Mouse (Mus musculus) heart, postnatal 0 days (tissue): ENCODE results near the gene Mum1. TPM values are rescaled to one million over a fixed set of nuclear protein-coding genes. Genes with fewer than 3 reads are reported as not detected.

Source experiments
- ATAC-seq: fragments of 200-750 bp; cut with Nextera tagmentation; 2 replicates; pipeline ENCODE4 v1.8.0; 2017; ENCODE audit warnings: low read depth, moderate number of reproducible peaks, moderate library complexity; ENCODE audit not compliant: insufficient read depth
- DNase-seq: peaks from one replicate; pipeline ENCODE4 v3.0.0-alpha.2; 2016; ENCODE audit warnings: low spot score
- H3K27ac ChIP-seq: fragments of 300-500 bp; sonication (generic); 2 replicates; pipeline ENCODE4 v1.5.1; 2014; ENCODE audit warnings: low read depth, mild to moderate bottlenecking
- H3K27me3 ChIP-seq: fragments of 300-500 bp; sonication (generic); 2 replicates; pipeline ENCODE4 v1.6.1; 2014; ENCODE audit warnings: low read length, mixed read lengths; ENCODE audit not compliant: control insufficient read depth, insufficient read depth
- H3K36me3 ChIP-seq: fragments of 300-500 bp; sonication (generic); replicated peaks from 2 replicates; pipeline ENCODE4 v1.6.1; 2014; ENCODE audit warnings: low read length, mixed read lengths; ENCODE audit not compliant: control insufficient read depth, insufficient read depth
- H3K4me1 ChIP-seq: fragments of 300-500 bp; sonication (generic); 2 replicates; pipeline ENCODE4 v1.6.1; 2014; ENCODE audit warnings: antibody characterized with exemption; ENCODE audit not compliant: control insufficient read depth, insufficient read depth
- H3K4me2 ChIP-seq: fragments of 300-500 bp; sonication (generic); 2 replicates; pipeline ENCODE4 v1.6.1; 2014; ENCODE audit warnings: low read depth, mild to moderate bottlenecking, low read length, moderate library complexity
- H3K4me3 ChIP-seq: fragments of 300-500 bp; sonication (generic); 2 replicates; pipeline ENCODE4 v1.5.1; 2014; ENCODE audit warnings: low read depth, low read length
- H3K9ac ChIP-seq: fragments of 300-500 bp; sonication (generic); replicated peaks from 2 replicates; pipeline ENCODE4 v1.6.1; 2014; ENCODE audit warnings: low read depth, low read length, mixed read lengths
- H3K9me3 ChIP-seq: fragments of 300-500 bp; sonication (generic); replicated peaks from 2 replicates; pipeline ENCODE4 v1.6.1; 2016; ENCODE audit warnings: low read length; ENCODE audit not compliant: control insufficient read depth
- CTCF ChIP-seq: IDR thresholded peaks from 2 replicates; pipeline ENCODE4 v1.5.1; 2016; ENCODE audit warnings: antibody characterized with exemption, control low read depth, low read depth
- EP300 ChIP-seq: IDR thresholded peaks from 2 replicates; pipeline ENCODE4 v1.6.1; 2016; ENCODE audit warnings: antibody characterized with exemption, low read depth
- WGBS: fragments of 180-500 bp; shearing (Covaris S2); extraction: QIAGEN DNeasy Blood & Tissue Kit; methylation state at CpG from one replicate; pipeline ENCODE4 v1.1.7; 2014; 5-methylcytosine and 5-hydroxymethylcytosine counted together
- polyA plus RNA-seq: library from polyadenylated mRNA; unstranded; fragments of >200 nt; fragmentation: Nextera tagmentation; extraction: Ambion mirVana; gene quantifications from 2 replicates; pipeline ENCODE4 v1.2.1, GENCODE M21; 2015
- total RNA-seq: library from RNA; depleted of rRNA; stranded (reverse); fragments of >200 nt; gene quantifications from 2 replicates; pipeline ENCODE4 v1.2.3, GENCODE M21; 2014; ENCODE audit warnings: low replicate concordance

Mum1 gene
- total and polyA plus RNA-seq, 2 experiments from 2014 or later = 18.4 to 59.7 TPM

DNA sequence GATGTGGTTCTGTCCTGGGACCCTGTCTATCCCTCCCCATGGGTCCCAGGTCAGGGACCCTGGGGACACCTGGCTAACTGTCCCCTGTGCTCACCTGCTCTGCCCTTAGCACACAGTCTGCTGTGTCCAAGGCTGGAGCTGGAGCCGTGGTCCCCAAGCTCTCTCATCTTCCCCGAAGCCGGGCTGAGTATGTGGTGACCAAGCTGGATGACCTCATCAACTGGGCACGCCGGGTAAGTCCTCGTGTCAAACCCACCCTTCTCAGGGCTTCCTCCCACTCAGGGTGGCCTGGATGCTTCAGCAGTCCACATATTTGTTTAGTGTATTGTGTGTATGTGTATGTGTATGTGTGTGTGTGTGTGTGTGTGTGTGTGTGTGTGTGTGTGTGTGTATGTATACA lies 27.3 kb downstream of the Mum1 start:
- WGBS = 74% methylated on average over 6 of the region's 6 CpGs
- Histone ChIP-seq H3K4me3 (no peak overlapping the region), H3K27ac (no peak overlapping the region), H3K9me3 (no peaks in the 10 kb centered on the region), H3K9ac (no peak overlapping the region), H3K27me3 (no peaks in the 10 kb centered on the region), H3K4me2 (no peak overlapping the region), H3K4me1 (peaks cover 7% of the 10 kb centered on the region; the same call in 1 of the 2 replicates), H3K36me3 (peaks cover 57% of the 10 kb centered on the region)
- TF ChIP-seq EP300 (no peak), CTCF (no peak)
- ATAC-seq (no peak), DNase-seq (no peak)

DNA sequence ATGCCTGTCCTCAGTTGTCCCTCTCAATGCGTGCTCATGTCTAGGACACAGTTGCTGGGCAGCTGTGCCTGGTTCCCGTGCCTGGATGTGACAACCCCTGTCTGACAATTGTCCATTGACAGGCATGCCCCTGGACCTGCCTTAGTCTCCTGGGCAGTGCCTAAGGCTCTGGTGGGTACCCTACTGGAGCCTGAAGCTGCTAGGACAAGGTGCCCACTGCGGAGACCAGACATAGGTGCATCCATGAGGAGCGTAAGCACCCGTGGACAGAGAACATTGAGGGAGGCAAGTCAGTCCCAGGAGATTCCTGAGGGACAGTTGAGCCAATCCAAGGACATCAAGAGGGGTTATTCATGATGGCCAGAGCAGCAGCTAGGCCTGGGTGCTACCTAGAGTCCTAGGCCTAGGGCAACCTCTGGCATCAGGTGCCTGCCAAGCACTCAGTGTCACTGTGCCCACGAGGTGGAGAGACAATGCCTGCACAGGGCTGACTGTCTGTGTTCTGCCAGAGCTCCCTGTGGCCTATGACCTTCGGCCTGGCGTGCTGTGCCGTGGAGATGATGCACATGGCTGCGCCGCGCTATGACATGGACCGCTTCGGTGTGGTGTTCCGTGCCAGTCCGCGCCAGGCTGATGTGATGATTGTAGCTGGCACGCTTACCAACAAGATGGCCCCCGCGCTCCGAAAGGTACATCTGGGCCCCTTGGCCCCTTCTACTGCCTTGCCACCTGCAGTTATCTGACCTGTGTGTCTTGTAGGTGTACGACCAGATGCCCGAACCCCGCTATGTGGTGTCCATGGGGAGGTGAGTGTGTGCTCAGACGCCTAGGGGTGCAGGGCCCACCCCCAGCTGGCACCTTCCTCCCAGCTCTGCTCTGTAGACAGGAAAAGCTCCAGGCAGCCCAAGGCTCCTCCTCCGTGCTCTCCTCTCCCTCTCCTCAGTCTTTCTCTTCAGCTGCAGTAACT lies 28.4 kb downstream of the Mum1 start:
- Histone ChIP-seq H3K27me3 (no peaks in the 10 kb centered on the region), H3K27ac (no peak overlapping the region), H3K4me2 (no peak overlapping the region), H3K36me3 (peaks cover 61% of the 10 kb centered on the region), H3K9me3 (no peaks in the 10 kb centered on the region), H3K4me1 (peaks cover 10% of the 10 kb centered on the region), H3K4me3 (no peak overlapping the region), H3K9ac (no peak overlapping the region)
- DNase-seq (no peak), ATAC-seq (no peak)
- 93% methylated on average over 26 of the region's 26 CpGs for WGBS
- TF ChIP-seq CTCF (no peak), EP300 (no peak)

DNA sequence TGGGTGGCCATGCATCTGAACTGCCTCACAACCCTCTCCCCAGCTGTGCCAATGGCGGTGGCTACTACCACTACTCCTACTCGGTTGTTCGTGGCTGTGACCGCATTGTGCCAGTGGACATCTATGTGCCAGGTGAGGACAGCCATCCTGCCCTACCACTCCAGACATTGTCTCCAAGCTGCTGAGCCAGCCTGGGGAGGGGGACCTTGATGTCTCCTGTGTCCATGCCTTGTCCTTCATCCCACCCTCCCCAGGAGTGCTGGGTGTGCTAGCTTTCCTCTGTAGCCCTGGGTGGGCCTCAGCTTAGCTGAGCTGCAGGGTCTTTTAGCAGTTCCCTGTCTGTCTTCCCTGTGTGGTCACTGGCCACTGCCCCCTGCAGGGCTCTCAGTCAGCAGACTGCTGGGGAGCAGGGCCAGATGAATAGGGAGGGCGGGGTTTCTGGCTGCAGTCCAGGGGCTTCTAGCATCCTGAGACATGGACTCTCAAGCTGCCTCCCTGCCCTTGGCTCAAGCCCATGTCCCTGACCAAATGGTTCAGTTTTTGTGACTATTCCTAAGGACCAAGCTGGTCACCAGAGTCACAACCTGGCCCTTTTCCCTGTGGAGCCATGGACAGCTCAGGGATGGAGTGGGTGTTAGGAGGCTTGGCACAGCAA lies 29.8 kb downstream of the Mum1 start:
- Histone ChIP-seq H3K9ac (no peak overlapping the region), H3K9me3 (no peaks in the 10 kb centered on the region), H3K36me3 (peaks cover 61% of the 10 kb centered on the region), H3K4me1 (peaks cover 14% of the 10 kb centered on the region), H3K4me3 (no peak overlapping the region), H3K27me3 (no peaks in the 10 kb centered on the region), H3K27ac (no peak overlapping the region), H3K4me2 (no peak overlapping the region)
- ATAC-seq (no peak), DNase-seq (no peak)
- 76% methylated on average over 5 of the region's 5 CpGs for WGBS
- TF ChIP-seq CTCF (no peak), EP300 (no peak)

DNA sequence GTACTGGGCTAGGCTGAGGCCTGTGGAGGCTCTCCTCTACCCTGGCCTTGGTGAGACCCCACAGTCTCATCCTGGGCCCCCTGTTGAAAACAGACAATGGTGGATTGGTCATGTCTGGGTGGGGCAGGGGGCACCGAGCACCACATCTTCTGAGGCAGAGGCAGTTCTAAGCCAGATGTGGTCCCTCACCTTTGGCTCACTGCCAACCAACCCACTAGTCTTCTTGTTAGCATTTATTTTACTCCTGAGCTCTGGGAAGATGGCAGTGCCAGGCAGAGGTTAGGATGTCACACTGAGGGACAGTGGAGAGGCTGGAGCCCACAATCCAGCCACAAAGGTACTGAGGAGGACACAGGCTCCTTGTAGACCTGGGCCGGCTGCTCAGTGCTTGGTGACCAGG lies 31.7 kb downstream of the Mum1 start:
- TF ChIP-seq CTCF = no peak
- TF ChIP-seq EP300 = no peak
- no peak for ATAC-seq
- peaks cover 24% of the 10 kb centered on the region for H3K4me1 ChIP-seq
- H3K4me2 ChIP-seq = no peak overlapping the region
- H3K36me3 ChIP-seq = peaks cover 58% of the 10 kb centered on the region
- H3K4me3 ChIP-seq = no peak overlapping the region
- no peak overlapping the region for H3K9ac ChIP-seq
- WGBS = 75% methylated on average over 2 of the region's 2 CpGs
- no peaks in the 10 kb centered on the region for H3K27me3 ChIP-seq
- no peaks in the 10 kb centered on the region for H3K9me3 ChIP-seq
- no peak overlapping the region for H3K27ac ChIP-seq
- DNase-seq = no peak

DNA sequence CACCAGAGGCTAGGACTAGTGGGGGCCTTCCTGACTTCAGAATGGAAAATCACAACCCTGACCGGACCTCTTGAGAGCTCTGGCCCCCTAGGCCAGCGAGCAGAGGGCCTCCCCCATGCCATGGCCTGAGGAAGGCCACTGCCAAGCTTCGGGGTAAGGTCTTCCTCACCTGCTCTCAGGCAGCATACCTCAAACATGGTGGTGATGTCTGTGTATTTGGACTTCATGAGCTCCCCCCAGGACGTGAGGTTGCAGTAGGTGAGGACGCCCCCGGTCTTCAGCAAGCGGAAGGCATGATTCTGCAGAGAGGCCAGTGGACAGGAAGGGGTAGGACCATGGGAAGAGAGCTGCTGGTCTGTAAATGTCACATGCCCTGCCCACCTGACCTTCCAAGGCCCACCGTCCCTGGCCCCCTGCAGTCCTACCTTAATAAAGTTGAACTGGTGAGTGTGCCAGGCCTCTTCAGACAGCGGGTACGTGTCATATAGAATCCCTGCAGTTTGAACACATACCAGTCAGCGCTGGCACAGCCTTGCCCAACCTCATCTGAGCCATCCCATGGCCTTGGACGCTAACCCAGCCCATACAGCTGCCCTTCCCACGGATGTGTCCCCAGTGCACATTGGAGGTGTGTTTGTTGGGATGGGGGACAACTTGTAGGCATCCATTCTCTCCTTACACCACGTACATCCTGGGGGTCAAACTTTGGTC lies 32.7 kb downstream of the Mum1 start:
- WGBS = 82% methylated on average over 14 of the region's 14 CpGs
- TF ChIP-seq EP300 (no peak), CTCF (no peak)
- no peaks in the 10 kb centered on the region for H3K9me3 ChIP-seq
- H3K4me1 ChIP-seq = peaks cover 24% of the 10 kb centered on the region
- no peak overlapping the region for H3K9ac ChIP-seq
- no peaks in the 10 kb centered on the region for H3K27me3 ChIP-seq
- no peak overlapping the region for H3K4me2 ChIP-seq
- peaks cover 48% of the 10 kb centered on the region for H3K36me3 ChIP-seq
- no peak overlapping the region for H3K4me3 ChIP-seq
- no peak overlapping the region for H3K27ac ChIP-seq
- DNase-seq (no peak), ATAC-seq (no peak)
